Comparison of ENCODE assay signal across 23 mouse cellular contexts in the genomic region with DNA sequence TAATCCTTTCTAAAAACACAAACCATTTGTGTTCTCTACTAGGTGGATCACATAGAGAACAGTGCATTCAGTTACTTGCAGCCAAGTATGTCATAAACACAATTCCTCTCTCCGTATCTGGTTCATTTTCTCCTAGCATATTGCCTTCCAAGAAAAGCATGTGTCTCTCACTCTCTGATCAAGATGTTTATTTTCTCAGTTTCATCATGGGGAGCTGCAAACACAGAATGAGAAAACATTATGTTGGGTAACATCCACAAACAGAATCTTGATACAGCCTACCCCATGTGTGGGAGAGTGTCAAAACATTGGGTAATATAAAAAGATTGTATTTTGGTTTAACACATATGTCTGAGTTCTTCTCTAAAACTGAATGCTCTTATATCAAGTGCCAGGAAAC.
A peak's percentile ranks its signal among the peaks of the same experiment; 100 is the strongest.
DNase-seq lines count a peak whose midpoint lies in the region; ATAC-seq lines count a peak whose summit lies in the region.
"Had no signal": no experiment of that assay in that cellular context is flagged by ENCODE, and none has a peak within 500 bp of the region (broad histone marks: within the 10 kb centered on the region; RNA-seq: fewer than 3 reads in every experiment).

No protein-coding gene starts in this region.

- intact Hi-C loops in left cerebral cortex, postnatal 36 days (cut with DNase I): no loop called here

- ATAC-seq in forebrain, embryonic 15.5 days (replicated peaks): peak; percentile 60
- no peak for ATAC-seq in forebrain, embryonic 12.5 days (ENCODE audit: low FRiP score)
- ATAC-seq: CD4-positive, CD25-positive, alpha-beta regulatory T cell, adult 4 months; inflammation-experienced regulatory T-cells, adult 6 months; midbrain, embryonic 13.5 days had no signal

- no peak overlapping the region for H3K4me2 ChIP-seq in forebrain, embryonic 15.5 days (replicated peaks)
- H3K4me2 ChIP-seq in forebrain, embryonic 12.5 days: no peak overlapping the region
- H3K4me2 ChIP-seq: hindbrain, embryonic 14.5 days; limb, embryonic 15.5 days; lung, embryonic 14.5 days; midbrain, embryonic 13.5 days had no signal

- H3K9me3 ChIP-seq in forebrain, embryonic 15.5 days: no peaks in the 10 kb centered on the region
- H3K9me3 ChIP-seq in forebrain, embryonic 12.5 days: no peaks in the 10 kb centered on the region
- no peaks in the 10 kb centered on the region for H3K9me3 ChIP-seq in hindbrain, embryonic 10.5 days
- H3K9me3 ChIP-seq: limb, embryonic 15.5 days; midbrain, embryonic 13.5 days had no signal

- no peak overlapping the region for H3K27ac ChIP-seq in forebrain, embryonic 15.5 days (replicated peaks)
- no peak overlapping the region for H3K27ac ChIP-seq in forebrain, embryonic 12.5 days
- H3K27ac ChIP-seq in hindbrain, embryonic 10.5 days: no peak overlapping the region
- H3K27ac ChIP-seq: hindbrain, embryonic 14.5 days; kidney, postnatal 0 days; limb, embryonic 15.5 days; liver, embryonic 14.5 days; midbrain, embryonic 13.5 days; stomach, postnatal 0 days had no signal

- H3K36me3 ChIP-seq in forebrain, embryonic 15.5 days: no peaks in the 10 kb centered on the region
- no peaks in the 10 kb centered on the region for H3K36me3 ChIP-seq in forebrain, embryonic 12.5 days (replicated peaks)
- H3K36me3 ChIP-seq in hindbrain, embryonic 10.5 days: no peaks in the 10 kb centered on the region
- H3K36me3 ChIP-seq: limb, embryonic 15.5 days; midbrain, embryonic 13.5 days had no signal

- WGBS in forebrain, embryonic 15.5 days: 79% methylated on average over 1 of the region's 1 CpGs
- WGBS in forebrain, embryonic 12.5 days: 91% methylated on average over 1 of the region's 1 CpGs
- WGBS in hindbrain, embryonic 10.5 days: 82% methylated on average over 1 of the region's 1 CpGs

- H3K4me3 ChIP-seq in forebrain, embryonic 15.5 days: no peak overlapping the region
- H3K4me3 ChIP-seq in forebrain, embryonic 12.5 days (replicated peaks): no peak overlapping the region
- no peak overlapping the region for H3K4me3 ChIP-seq in hindbrain, embryonic 10.5 days
- H3K4me3 ChIP-seq: limb, embryonic 15.5 days; midbrain, embryonic 13.5 days had no signal

- H3K27me3 ChIP-seq in forebrain, embryonic 15.5 days: no peaks in the 10 kb centered on the region
- no peaks in the 10 kb centered on the region for H3K27me3 ChIP-seq in forebrain, embryonic 12.5 days
- no peaks in the 10 kb centered on the region for H3K27me3 ChIP-seq in hindbrain, embryonic 10.5 days (ENCODE audit: insufficient read depth, poor library complexity, severe bottlenecking)
- H3K27me3 ChIP-seq: limb, embryonic 15.5 days; midbrain, embryonic 13.5 days had no signal

- H3K4me1 ChIP-seq in forebrain, embryonic 15.5 days: no peaks in the 10 kb centered on the region
- no peaks in the 10 kb centered on the region for H3K4me1 ChIP-seq in forebrain, embryonic 12.5 days
- no peaks in the 10 kb centered on the region for H3K4me1 ChIP-seq in hindbrain, embryonic 10.5 days (replicated peaks)
- H3K4me1 ChIP-seq: limb, embryonic 15.5 days; midbrain, embryonic 13.5 days had no signal

- peak; percentile 3 for DNase-seq in left cerebral cortex, adult 11 months (ENCODE audit: low spot score)
- DNase-seq in left cerebral cortex, postnatal 36 days (ENCODE audit: low spot score in 2 of 2): no peak
- DNase-seq in brain, embryonic 18.5 days (ENCODE audit: low read depth, low spot score): peak; percentile 70
- peak; percentile 49 for DNase-seq in telencephalon, adult 2 months (ENCODE audit: low read depth, low spot score)
- DNase-seq in hindbrain, embryonic 10.5 days (ENCODE audit: low spot score): no peak
- DNase-seq: adrenal gland, postnatal 14 days; cerebellum, adult 11 months; cerebellum, postnatal 14 days; gastrocnemius, postnatal 36 days; heart, postnatal 36 days; kidney, adult 18-20 months; left cerebral cortex, postnatal 4 days; lung, embryonic 14.5 days had no signal

- H3K9ac ChIP-seq in forebrain, embryonic 15.5 days (replicated peaks): no peak overlapping the region
- no peak overlapping the region for H3K9ac ChIP-seq in forebrain, embryonic 12.5 days
- H3K9ac ChIP-seq: hindbrain, embryonic 14.5 days; limb, embryonic 15.5 days; liver, embryonic 14.5 days; lung, embryonic 14.5 days; midbrain, embryonic 13.5 days had no signal

Comparison
In these comparisons a context has a peak if more than half of its experiments do, and no peak if none do; other contexts are left out.
1. DNase-seq: peak in left cerebral cortex, adult 11 months (single experiment), brain, embryonic 18.5 days (single experiment) and telencephalon, adult 2 months (single experiment); none in left cerebral cortex, postnatal 36 days (0 of 2) and hindbrain, embryonic 10.5 days (single experiment).